Mouse (Mus musculus): ENCODE results near the gene Olfr90. TPM values are rescaled to one million over a fixed set of nuclear protein-coding genes. Genes with fewer than 3 reads are reported as not detected.

Olfr90 gene
- polyA plus RNA-seq, 2 experiments: not detected

GRCm38 (mm10) chr17:37078193-37078592 lies 10.1 kb downstream of the Olfr90 start:
- peaks cover 32% of the 10 kb centered on the region for H3K36me3 ChIP-seq (ENCODE audit: control insufficient read depth, insufficient read depth, low read length)
- no peak for TF ChIP-seq POLR2A (IDR thresholded peaks at IDR 0.05; ENCODE audit: borderline replicate concordance, extremely low read depth, insufficient read depth, insufficient read length)
- no peaks in the 10 kb centered on the region for H3K27me3 ChIP-seq (ENCODE audit: control insufficient read depth, insufficient read depth, low read length)
- ATAC-seq (ENCODE audit: low FRiP score, low read depth) (no peak), DNase-seq (ENCODE audit: low spot score) (no peak)
- no peak overlapping the region for H3K4me3 ChIP-seq (replicated peaks; ENCODE audit: low read length)
- H3K27ac ChIP-seq (replicated peaks; ENCODE audit: low read depth, low read length): no peak overlapping the region
- peaks cover 8% of the 10 kb centered on the region; the same call in 1 of the 2 replicates for H3K4me1 ChIP-seq (ENCODE audit: control insufficient read depth, insufficient read depth, low read length)
- H3K9ac ChIP-seq (ENCODE audit: low read depth, low read length, severe bottlenecking): no peak overlapping the region
- 26% methylated on average over 1 of the region's 1 CpGs for WGBS
- no peak overlapping the region for H3K4me2 ChIP-seq (replicated peaks; ENCODE audit: low read depth, low read length, severe bottlenecking)
- no peaks in the 10 kb centered on the region for H3K9me3 ChIP-seq (ENCODE audit: control insufficient read depth, low read length)

DNA sequence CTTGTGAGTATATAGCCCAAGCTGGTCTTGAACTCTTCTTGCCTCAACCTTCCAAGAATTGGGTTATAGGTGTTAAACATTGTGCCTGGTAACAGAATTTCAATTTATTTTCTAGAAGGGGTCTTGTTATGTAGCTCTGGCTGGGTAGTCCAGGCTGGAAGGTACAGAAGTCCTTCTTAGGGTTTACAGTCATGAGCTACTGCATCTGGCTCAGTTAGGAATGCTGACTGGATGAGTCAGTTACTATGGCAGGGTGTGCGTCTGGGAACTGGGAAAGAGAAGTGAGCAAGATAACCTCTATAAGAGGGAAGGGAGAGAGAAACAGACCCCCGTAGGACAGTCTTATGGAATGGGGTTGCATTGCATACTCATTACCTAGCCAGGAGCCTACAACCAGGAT lies 12.5 kb downstream of the Olfr90 start:
- H3K9ac ChIP-seq (ENCODE audit: low read depth, low read length, severe bottlenecking): no peak overlapping the region
- no peak overlapping the region for H3K4me3 ChIP-seq (replicated peaks; ENCODE audit: low read length)
- H3K27me3 ChIP-seq (ENCODE audit: control insufficient read depth, insufficient read depth, low read length): no peaks in the 10 kb centered on the region
- DNase-seq (ENCODE audit: low spot score) (no peak), ATAC-seq (ENCODE audit: low FRiP score, low read depth) (no peak)
- peaks cover 54% of the 10 kb centered on the region for H3K36me3 ChIP-seq (ENCODE audit: control insufficient read depth, insufficient read depth, low read length)
- H3K9me3 ChIP-seq (ENCODE audit: control insufficient read depth, low read length): no peaks in the 10 kb centered on the region
- no peak overlapping the region for H3K27ac ChIP-seq (replicated peaks; ENCODE audit: low read depth, low read length)
- TF ChIP-seq POLR2A (IDR thresholded peaks at IDR 0.05; ENCODE audit: borderline replicate concordance, extremely low read depth, insufficient read depth, insufficient read length): no peak
- H3K4me2 ChIP-seq (replicated peaks; ENCODE audit: low read depth, low read length, severe bottlenecking): no peak overlapping the region
- H3K4me1 ChIP-seq (ENCODE audit: control insufficient read depth, insufficient read depth, low read length): peaks cover 8% of the 10 kb centered on the region; the same call in 1 of the 2 replicates
- WGBS: 95% methylated on average over 2 of the region's 2 CpGs

DNA sequence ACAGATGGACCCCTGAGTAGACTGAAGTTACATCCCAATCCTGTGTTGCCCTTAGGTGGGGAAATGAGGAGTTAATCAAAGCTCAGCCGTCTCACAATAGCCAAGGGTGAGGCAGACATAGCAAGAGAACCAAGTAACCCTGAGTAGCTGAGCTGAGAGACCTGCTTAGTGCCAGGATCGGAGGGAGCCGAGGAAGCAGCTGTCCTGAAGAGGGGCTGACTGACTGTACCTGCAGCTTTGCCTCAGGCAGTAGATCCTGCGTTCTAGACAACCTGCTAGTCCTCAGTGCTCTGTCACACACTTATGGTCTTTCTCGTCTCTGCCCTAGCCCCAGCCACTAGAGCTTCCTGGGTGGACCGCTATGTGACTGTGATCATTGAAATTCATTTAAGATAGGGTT lies 13.1 kb downstream of the Olfr90 start:
- Histone ChIP-seq H3K4me2 (replicated peaks; ENCODE audit: low read depth, low read length, severe bottlenecking) (no peak overlapping the region), H3K27me3 (ENCODE audit: control insufficient read depth, insufficient read depth, low read length) (no peaks in the 10 kb centered on the region), H3K36me3 (ENCODE audit: control insufficient read depth, insufficient read depth, low read length) (peaks cover 60% of the 10 kb centered on the region), H3K27ac (replicated peaks; ENCODE audit: low read depth, low read length) (no peak overlapping the region), H3K9ac (ENCODE audit: low read depth, low read length, severe bottlenecking) (no peak overlapping the region), H3K9me3 (ENCODE audit: control insufficient read depth, low read length) (no peaks in the 10 kb centered on the region), H3K4me1 (ENCODE audit: control insufficient read depth, insufficient read depth, low read length) (peaks cover 8% of the 10 kb centered on the region; the same call in 1 of the 2 replicates), H3K4me3 (replicated peaks; ENCODE audit: low read length) (no peak overlapping the region)
- ATAC-seq (ENCODE audit: low FRiP score, low read depth) (no peak), DNase-seq (ENCODE audit: low spot score) (no peak)
- TF ChIP-seq POLR2A (IDR thresholded peaks at IDR 0.05; ENCODE audit: borderline replicate concordance, extremely low read depth, insufficient read depth, insufficient read length): no peak
- WGBS: 91% methylated on average over 6 of the region's 6 CpGs

- Histone ChIP-seq H3K27me3 (ENCODE audit: control insufficient read depth, insufficient read depth, low read length) (no peaks in the 10 kb centered on the region), H3K4me3 (replicated peaks; ENCODE audit: low read length) (no peak overlapping the region), H3K4me1 (ENCODE audit: control insufficient read depth, insufficient read depth, low read length) (no peaks in the 10 kb centered on the region), H3K27ac (replicated peaks; ENCODE audit: low read depth, low read length) (no peak overlapping the region), H3K9ac (ENCODE audit: low read depth, low read length, severe bottlenecking) (no peak overlapping the region), H3K4me2 (replicated peaks; ENCODE audit: low read depth, low read length, severe bottlenecking) (no peak overlapping the region), H3K36me3 (ENCODE audit: control insufficient read depth, insufficient read depth, low read length) (peaks cover 83% of the 10 kb centered on the region), H3K9me3 (ENCODE audit: control insufficient read depth, low read length) (no peaks in the 10 kb centered on the region)
- 65% methylated on average over 11 of the region's 11 CpGs for WGBS
- no peak for ATAC-seq (ENCODE audit: low FRiP score, low read depth)
- no peak for DNase-seq (ENCODE audit: low spot score)
- TF ChIP-seq POLR2A (IDR thresholded peaks at IDR 0.05; ENCODE audit: borderline replicate concordance, extremely low read depth, insufficient read depth, insufficient read length): no peak
These were observed 15.5 kb downstream of the Olfr90 start for GRCm38 (mm10) chr17:37072730-37073276.

GRCm38 (mm10) chr17:37072080-37072729 lies 16.1 kb downstream of the Olfr90 start:
- no peak for TF ChIP-seq POLR2A (IDR thresholded peaks at IDR 0.05; ENCODE audit: borderline replicate concordance, extremely low read depth, insufficient read depth, insufficient read length)
- Histone ChIP-seq H3K9ac (ENCODE audit: low read depth, low read length, severe bottlenecking) (no peak overlapping the region), H3K4me3 (replicated peaks; ENCODE audit: low read length) (no peak overlapping the region), H3K36me3 (ENCODE audit: control insufficient read depth, insufficient read depth, low read length) (peaks cover 89% of the 10 kb centered on the region), H3K9me3 (ENCODE audit: control insufficient read depth, low read length) (no peaks in the 10 kb centered on the region), H3K27me3 (ENCODE audit: control insufficient read depth, insufficient read depth, low read length) (no peaks in the 10 kb centered on the region), H3K4me1 (ENCODE audit: control insufficient read depth, insufficient read depth, low read length) (no peaks in the 10 kb centered on the region), H3K27ac (replicated peaks; ENCODE audit: low read depth, low read length) (no peak overlapping the region), H3K4me2 (replicated peaks; ENCODE audit: low read depth, low read length, severe bottlenecking) (no peak overlapping the region)
- WGBS: 85% methylated on average over 12 of the region's 12 CpGs
- DNase-seq (ENCODE audit: low spot score): no peak
- no peak for ATAC-seq (ENCODE audit: low FRiP score, low read depth)
